Mouse (Mus musculus): ENCODE data around the gene Des. TPM values are rescaled to one million over a fixed set of nuclear protein-coding genes. Genes with fewer than 3 reads are reported as not detected.

Des gene
- total and polyA plus RNA-seq, 2 experiments from 2014 or later, result 1.2 to 2.6 TPM

GRCm38 (mm10) chr1:75398761-75399402 is 38.8 kb downstream of the Des start:
- Histone ChIP-seq H3K9ac (replicated peaks; ENCODE audit: low read length) (no peak overlapping the region), H3K4me3 (ENCODE audit: low read length) (no peak overlapping the region), H3K36me3 (ENCODE audit: insufficient read depth, low read length) (peaks cover 3% of the 10 kb centered on the region), H3K4me2 (ENCODE audit: low read depth, low read length) (no peak overlapping the region), H3K9me3 (ENCODE audit: low read length) (no peaks in the 10 kb centered on the region), H3K27ac (peak overlapping the region; percentile 3; the same call in 1 of the 2 replicates), H3K4me1 (ENCODE audit: insufficient read depth, low read length) (peaks cover 21% of the 10 kb centered on the region), H3K27me3 (ENCODE audit: insufficient read depth, low read length) (no peaks in the 10 kb centered on the region)
- 22% methylated on average over 9 of the region's 9 CpGs for WGBS
- peak; percentile 82 for DNase-seq (ENCODE audit: low spot score)
- ATAC-seq, result peak; percentile 61
- TF ChIP-seq CTCF (IDR thresholded peaks at IDR 0.05; ENCODE audit: low read depth), result peak; percentile 81

- peak overlapping the region; percentile 38 for H3K4me2 ChIP-seq (ENCODE audit: low read depth, low read length)
- H3K9ac ChIP-seq (replicated peaks; ENCODE audit: low read length), result 0 out of 2 replicates have a peak overlapping the region, but pooled peaks have one; percentile 17
- peak overlapping the region; percentile 71 for H3K27ac ChIP-seq
- H3K36me3 ChIP-seq (ENCODE audit: insufficient read depth, low read length), result peaks cover 3% of the 10 kb centered on the region
- TF ChIP-seq CTCF (IDR thresholded peaks at IDR 0.05; ENCODE audit: low read depth), result no peak
- H3K27me3 ChIP-seq (ENCODE audit: insufficient read depth, low read length), result no peaks in the 10 kb centered on the region
- 9% methylated on average over 15 of the region's 15 CpGs for WGBS
- no peaks in the 10 kb centered on the region for H3K9me3 ChIP-seq (ENCODE audit: low read length)
- ATAC-seq, result peak; percentile 77
- peak; percentile 69 for DNase-seq (ENCODE audit: low spot score)
- H3K4me1 ChIP-seq (ENCODE audit: insufficient read depth, low read length), result peaks cover 18% of the 10 kb centered on the region
- peak overlapping the region; percentile 16 for H3K4me3 ChIP-seq (ENCODE audit: low read length)
Observed at GRCm38 (mm10) chr1:75399755-75400492, 39.8 kb downstream of the Des start.

- H3K4me1 ChIP-seq (ENCODE audit: insufficient read depth, low read length), result peaks cover 18% of the 10 kb centered on the region
- no peaks in the 10 kb centered on the region for H3K9me3 ChIP-seq (ENCODE audit: low read length)
- H3K9ac ChIP-seq (replicated peaks; ENCODE audit: low read length), result no peak overlapping the region
- H3K27me3 ChIP-seq (ENCODE audit: insufficient read depth, low read length), result no peaks in the 10 kb centered on the region
- 52% methylated on average over 6 of the region's 6 CpGs for WGBS
- H3K36me3 ChIP-seq (ENCODE audit: insufficient read depth, low read length), result peaks cover 3% of the 10 kb centered on the region
- ATAC-seq (no peak), DNase-seq (ENCODE audit: low spot score) (no peak)
- no peak for TF ChIP-seq CTCF (IDR thresholded peaks at IDR 0.05; ENCODE audit: low read depth)
- H3K4me3 ChIP-seq (ENCODE audit: low read length), result no peak overlapping the region
- H3K4me2 ChIP-seq (ENCODE audit: low read depth, low read length), result peak overlapping the region; percentile 38
- H3K27ac ChIP-seq, result peak overlapping the region; percentile 48; the same call in 1 of the 2 replicates
Observed at GRCm38 (mm10) chr1:75400493-75401115, 40.5 kb downstream of the Des start.

GRCm38 (mm10) chr1:75405547-75405946 is 45.4 kb downstream of the Des start:
- no peak overlapping the region for H3K9ac ChIP-seq (replicated peaks; ENCODE audit: low read length)
- 85% methylated on average over 3 of the region's 3 CpGs for WGBS
- no peaks in the 10 kb centered on the region for H3K9me3 ChIP-seq (ENCODE audit: low read length)
- no peak for TF ChIP-seq CTCF (IDR thresholded peaks at IDR 0.05; ENCODE audit: low read depth)
- no peak for DNase-seq (ENCODE audit: low spot score)
- H3K4me1 ChIP-seq (ENCODE audit: insufficient read depth, low read length), result no peaks in the 10 kb centered on the region
- H3K36me3 ChIP-seq (ENCODE audit: insufficient read depth, low read length), result peaks cover 11% of the 10 kb centered on the region
- no peak overlapping the region for H3K4me2 ChIP-seq (ENCODE audit: low read depth, low read length)
- no peak overlapping the region for H3K4me3 ChIP-seq (ENCODE audit: low read length)
- H3K27ac ChIP-seq, result no peak overlapping the region
- ATAC-seq, result no peak
- H3K27me3 ChIP-seq (ENCODE audit: insufficient read depth, low read length), result no peaks in the 10 kb centered on the region

- H3K27ac ChIP-seq, result no peak overlapping the region
- no peak overlapping the region for H3K4me3 ChIP-seq (ENCODE audit: low read length)
- no peaks in the 10 kb centered on the region for H3K9me3 ChIP-seq (ENCODE audit: low read length)
- no peaks in the 10 kb centered on the region for H3K27me3 ChIP-seq (ENCODE audit: insufficient read depth, low read length)
- DNase-seq (ENCODE audit: low spot score), result no peak
- H3K9ac ChIP-seq (replicated peaks; ENCODE audit: low read length), result no peak overlapping the region
- 92% methylated on average over 15 of the region's 15 CpGs for WGBS
- no peak overlapping the region for H3K4me2 ChIP-seq (ENCODE audit: low read depth, low read length)
- H3K4me1 ChIP-seq (ENCODE audit: insufficient read depth, low read length), result no peaks in the 10 kb centered on the region
- ATAC-seq, result no peak
- no peak for TF ChIP-seq CTCF (IDR thresholded peaks at IDR 0.05; ENCODE audit: low read depth)
- H3K36me3 ChIP-seq (ENCODE audit: insufficient read depth, low read length), result peaks cover 11% of the 10 kb centered on the region
Observed at GRCm38 (mm10) chr1:75406173-75406572, 46.0 kb downstream of the Des start.

GRCm38 (mm10) chr1:75407056-75407455 is 46.9 kb downstream of the Des start:
- ATAC-seq, result no peak
- no peak for TF ChIP-seq CTCF (IDR thresholded peaks at IDR 0.05; ENCODE audit: low read depth)
- Histone ChIP-seq H3K9me3 (ENCODE audit: low read length) (no peaks in the 10 kb centered on the region), H3K4me2 (ENCODE audit: low read depth, low read length) (no peak overlapping the region), H3K27me3 (ENCODE audit: insufficient read depth, low read length) (no peaks in the 10 kb centered on the region), H3K4me1 (ENCODE audit: insufficient read depth, low read length) (no peaks in the 10 kb centered on the region), H3K4me3 (ENCODE audit: low read length) (no peak overlapping the region), H3K36me3 (ENCODE audit: insufficient read depth, low read length) (peaks cover 11% of the 10 kb centered on the region; the same call in 1 of the 2 replicates), H3K9ac (replicated peaks; ENCODE audit: low read length) (no peak overlapping the region), H3K27ac (no peak overlapping the region)
- WGBS, result 89% methylated on average over 9 of the region's 9 CpGs
- DNase-seq (ENCODE audit: low spot score), result no peak
